Mouse (Mus musculus) MEL (cell line): ENCODE results near the gene Wdr72. TPM values are rescaled to one million over a fixed set of nuclear protein-coding genes. Genes with fewer than 3 reads are reported as not detected.

Experiments
- DNase-seq: peaks from one replicate; pipeline ENCODE4 v3.0.0; 2011; ENCODE audit warnings: low read depth, low spot score
- H3K27ac ChIP-seq: 2 replicates; pipeline ENCODE4 v1.5.1; 2012; ENCODE audit warnings: low read depth, mild to moderate bottlenecking, control low read depth, low read length, moderate library complexity; ENCODE audit not compliant: control insufficient read depth
- H3K27me3 ChIP-seq, 2 experiments: fragments of 150-350 bp in 1 of 2; sonication (generic) in 1 of 2; 2 replicates each; pipeline ENCODE4 v1.6.1; 2012; ENCODE audit warnings: low read length in 2 of 2, mild to moderate bottlenecking in 2 of 2, improper control_type of control experiment in 1 of 2, moderate library complexity in 1 of 2; ENCODE audit not compliant: insufficient read depth in 2 of 2, control insufficient read depth in 1 of 2
- H3K36me3 ChIP-seq, 2 experiments: 2 replicates each; pipeline ENCODE4 v1.6.1; 2012 to 2014; ENCODE audit warnings: low read length in 2 of 2, improper control_type of control experiment in 1 of 2, inconsistent platforms in 1 of 2, mild to moderate bottlenecking in 1 of 2; ENCODE audit not compliant: insufficient read depth in 2 of 2, control insufficient read depth in 1 of 2
- H3K4me1 ChIP-seq, 2 experiments: fragments of 150-350 bp in 1 of 2; sonication (generic) in 1 of 2; 2 replicates each; pipeline ENCODE4 v1.6.1; 2012; ENCODE audit warnings: low read length in 2 of 2, improper control_type of control experiment in 1 of 2, mild to moderate bottlenecking in 1 of 2; ENCODE audit not compliant: insufficient read depth in 2 of 2, control insufficient read depth in 1 of 2
- H3K4me3 ChIP-seq, 2 experiments: fragments of 150-350 bp in 1 of 2; sonication (generic) in 1 of 2; 2 replicates each; pipeline ENCODE4 v1.5.1; 2012; ENCODE audit warnings: low read depth in 2 of 2, low read length in 2 of 2, mild to moderate bottlenecking in 2 of 2, moderate library complexity in 2 of 2, control low read depth in 1 of 2, improper control_type of control experiment in 1 of 2; ENCODE audit not compliant: control insufficient read depth in 1 of 2, insufficient read depth in 1 of 2
- H3K79me2 ChIP-seq: 2 replicates; pipeline ENCODE4 v1.6.1; 2012; ENCODE audit warnings: mild to moderate bottlenecking, low read length, moderate library complexity; ENCODE audit not compliant: control insufficient read depth, poor library complexity, insufficient read depth
- H3K9ac ChIP-seq: 2 replicates; pipeline ENCODE4 v1.6.1; 2012; ENCODE audit warnings: low read depth, mild to moderate bottlenecking, control low read depth, low read length, moderate library complexity; ENCODE audit not compliant: control insufficient read depth, poor library complexity, severe bottlenecking
- H3K9me3 ChIP-seq: fragments of 150-350 bp; sonication (generic); replicated peaks from 2 replicates; pipeline ENCODE4 v1.6.1; 2012; ENCODE audit warnings: mild to moderate bottlenecking, low read length, improper control_type of control experiment, moderate library complexity; ENCODE audit not compliant: insufficient read depth
- CHD1 ChIP-seq: IDR thresholded peaks from 2 replicates; pipeline ENCODE4 v1.6.1; 2012; ENCODE audit warnings: low read depth, mild to moderate bottlenecking, inconsistent platforms, low read length, improper control_type of control experiment
- CTCF ChIP-seq, 3 experiments: IDR thresholded peaks in 2 of 3; conservative IDR thresholded peaks in 1 of 3; 2 replicates each; pipeline ENCODE4 v1.5.1; 2011 to 2012; ENCODE audit warnings: low read length in 3 of 3, low read depth in 2 of 3, mild to moderate bottlenecking in 2 of 3, improper control_type of control experiment in 1 of 3, inconsistent platforms in 1 of 3, mixed read lengths in 1 of 3, moderate library complexity in 1 of 3; ENCODE audit not compliant: control insufficient read depth in 1 of 3, insufficient read depth in 1 of 3, poor library complexity in 1 of 3, severe bottlenecking in 1 of 3
- E2F4 ChIP-seq: IDR thresholded peaks from 2 replicates; pipeline ENCODE4 v1.6.1; 2011; ENCODE audit warnings: low read depth, low read length, improper control_type of control experiment, borderline replicate concordance
- ELF1 ChIP-seq: IDR thresholded peaks from 2 replicates; pipeline ENCODE4 v1.6.1; 2014; ENCODE audit warnings: low read depth, mild to moderate bottlenecking, inconsistent platforms, low read length, improper control_type of control experiment, moderate library complexity
- GABPA ChIP-seq: IDR thresholded peaks from 2 replicates; pipeline ENCODE4 v1.6.1; 2012; ENCODE audit warnings: low read depth, mild to moderate bottlenecking, inconsistent platforms, low read length, improper control_type of control experiment, moderate library complexity
- JUND ChIP-seq: IDR thresholded peaks from 2 replicates; pipeline ENCODE4 v1.6.1; 2011; ENCODE audit warnings: low read depth, mild to moderate bottlenecking, improper control_type of control experiment, low read length
- KAT2A ChIP-seq: conservative IDR thresholded peaks from 2 replicates; pipeline ENCODE4 v1.6.1; 2012; ENCODE audit warnings: low read depth, low read length, improper control_type of control experiment, inconsistent platforms
- MAFK ChIP-seq: IDR thresholded peaks from 2 replicates; pipeline ENCODE4 v1.6.1; 2011; ENCODE audit warnings: low read depth, mild to moderate bottlenecking, low read length, improper control_type of control experiment, borderline replicate concordance
- MAX ChIP-seq: IDR thresholded peaks from 2 replicates; pipeline ENCODE4 v1.6.1; 2011; ENCODE audit warnings: low read length, improper control_type of control experiment
- MEF2A ChIP-seq: IDR thresholded peaks from 2 replicates; pipeline ENCODE4 v1.6.1; 2014; ENCODE audit warnings: low read depth, mild to moderate bottlenecking, inconsistent platforms, low read length, improper control_type of control experiment; ENCODE audit not compliant: poor library complexity, insufficient replicate concordance, severe bottlenecking; ENCODE audit errors: extremely low read depth
- MXI1 ChIP-seq: IDR thresholded peaks from 2 replicates; pipeline ENCODE4 v1.6.1; 2011; ENCODE audit warnings: mild to moderate bottlenecking, low read depth, low read length, improper control_type of control experiment
- MYB ChIP-seq: IDR thresholded peaks from 2 replicates; pipeline ENCODE4 v1.6.1; 2011; ENCODE audit warnings: mild to moderate bottlenecking, low read depth, low read length, improper control_type of control experiment
- POLR2AphosphoS2 ChIP-seq: IDR thresholded peaks from 2 replicates; pipeline ENCODE4 v1.6.1; 2011; ENCODE audit warnings: low read length, improper control_type of control experiment
- POLR2AphosphoS5 ChIP-seq: IDR thresholded peaks from 2 replicates; pipeline ENCODE4 v1.6.1; 2012; ENCODE audit warnings: low read depth, borderline replicate concordance, mild to moderate bottlenecking, inconsistent platforms, low read length, moderate library complexity, mixed read lengths
- RCOR1 ChIP-seq: IDR thresholded peaks from 2 replicates; pipeline ENCODE4 v1.6.1; 2012; ENCODE audit warnings: low read depth, mild to moderate bottlenecking, inconsistent platforms, low read length, improper control_type of control experiment
- SMC3 ChIP-seq: IDR thresholded peaks from 2 replicates; pipeline ENCODE4 v1.6.1; 2011; ENCODE audit warnings: low read depth, low read length, improper control_type of control experiment
- TAL1 ChIP-seq: IDR thresholded peaks from 2 replicates; pipeline ENCODE4 v1.6.1; 2012; ENCODE audit warnings: mild to moderate bottlenecking, inconsistent platforms, low read length, moderate library complexity, mixed read lengths
- UBTF ChIP-seq: IDR thresholded peaks from 2 replicates; pipeline ENCODE4 v1.6.1; 2012; ENCODE audit warnings: low read depth, mild to moderate bottlenecking, inconsistent platforms, low read length, improper control_type of control experiment, moderate library complexity, borderline replicate concordance; ENCODE audit not compliant: insufficient read depth
- USF2 ChIP-seq, 2 experiments: IDR thresholded peaks; 2 replicates each; pipeline ENCODE4 v1.6.1; 2011 to 2012; ENCODE audit warnings: improper control_type of control experiment in 2 of 2, low read length in 2 of 2, borderline replicate concordance in 1 of 2, inconsistent platforms in 1 of 2, low read depth in 1 of 2, mild to moderate bottlenecking in 1 of 2; ENCODE audit not compliant: insufficient read depth in 1 of 2
- ZC3H11A ChIP-seq: IDR thresholded peaks from 2 replicates; pipeline ENCODE4 v1.6.1; 2012; ENCODE audit warnings: low read depth, mild to moderate bottlenecking, inconsistent platforms, low read length, improper control_type of control experiment
- ZKSCAN1 ChIP-seq: IDR thresholded peaks from 2 replicates; pipeline ENCODE4 v1.6.1; 2012; ENCODE audit warnings: low read depth, mild to moderate bottlenecking, inconsistent platforms, low read length, improper control_type of control experiment, moderate library complexity
- polyA plus RNA-seq, 2 experiments: library from polyadenylated mRNA; stranded (reverse) in 1 of 2; unstranded in 1 of 2; fragments of >175 nt in 1 of 2; fragments of >200 nt in 1 of 2; gene quantifications; 2 replicates each; pipeline versions ENCODE4 v1.2.1 to v1.2.4; 2012; ENCODE audit warnings: low replicate concordance in 2 of 2, low read depth in 1 of 2; ENCODE audit not compliant: insufficient read length in 2 of 2, insufficient read depth in 1 of 2, missing spikeins in 1 of 2
- total RNA-seq: library from RNA; depleted of rRNA; stranded (reverse); fragments of 300-350 nt; gene quantifications from 2 replicates; pipeline ENCODE4 v1.2.3, GENCODE M21; 2012

Wdr72 gene
- total and polyA plus RNA-seq, 3 experiments, result not detected

GRCm38 (mm10) chr9:74330706-74331495, 220.7 kb downstream of the Wdr72 start:
- Histone ChIP-seq H3K4me1 (no peaks in the 10 kb centered on the region), H3K79me2 (no peaks in the 10 kb centered on the region), H3K27me3 (no peaks in the 10 kb centered on the region), H3K36me3 (no peaks in the 10 kb centered on the region), H3K9me3 (no peaks in the 10 kb centered on the region), H3K9ac (no peak overlapping the region), H3K27ac (no peak overlapping the region), H3K4me3 (no peak overlapping the region)
- no peak for DNase-seq
- no peak for TF ChIP-seq KAT2A
- TF ChIP-seq MEF2A, result no peak
- no peak for TF ChIP-seq JUND
- no peak for TF ChIP-seq UBTF
- TF ChIP-seq POLR2AphosphoS2, result no peak
- no peak for TF ChIP-seq MAX
- no peak for TF ChIP-seq POLR2AphosphoS5
- TF ChIP-seq ELF1, result no peak
- no peak for TF ChIP-seq TAL1
- TF ChIP-seq E2F4, result no peak
- TF ChIP-seq MAFK, result no peak
- no peak for TF ChIP-seq CTCF (IDR thresholded peaks at IDR 0.05 in 2 of 3, conservative IDR thresholded peaks at IDR 0.05 in 1 of 3; ENCODE audit: control insufficient read depth in 1 of 3, insufficient read depth in 1 of 3, low read depth in 2 of 3, low read length in 3 of 3, poor library complexity in 1 of 3, severe bottlenecking in 1 of 3)
- TF ChIP-seq MYB, result no peak
- no peak for TF ChIP-seq CHD1
- no peak for TF ChIP-seq ZC3H11A
- no peak for TF ChIP-seq ZKSCAN1
- no peak for TF ChIP-seq USF2 (IDR thresholded peaks at IDR 0.05; ENCODE audit: borderline replicate concordance in 1 of 2, insufficient read depth in 1 of 2, low read depth in 1 of 2, low read length in 2 of 2)
- no peak for TF ChIP-seq GABPA

- Histone ChIP-seq H3K79me2 (no peaks in the 10 kb centered on the region), H3K4me1 (no peaks in the 10 kb centered on the region), H3K27ac (no peak overlapping the region), H3K9me3 (no peaks in the 10 kb centered on the region), H3K27me3 (no peaks in the 10 kb centered on the region), H3K36me3 (no peaks in the 10 kb centered on the region), H3K4me3 (no peak overlapping the region), H3K9ac (no peak overlapping the region)
- TF ChIP-seq CTCF (IDR thresholded peaks at IDR 0.05 in 2 of 3, conservative IDR thresholded peaks at IDR 0.05 in 1 of 3; ENCODE audit: control insufficient read depth in 1 of 3, insufficient read depth in 1 of 3, low read depth in 2 of 3, low read length in 3 of 3, poor library complexity in 1 of 3, severe bottlenecking in 1 of 3), result no peak
- no peak for TF ChIP-seq SMC3
- no peak for TF ChIP-seq RCOR1
- no peak for TF ChIP-seq MXI1
- no peak for TF ChIP-seq MYB
- DNase-seq, result no peak
Measured at GRCm38 (mm10) chr9:74332321-74332720, 222.2 kb downstream of the Wdr72 start.
